Mouse (Mus musculus) lung, adult 18-20 months (tissue): Measurements from ENCODE around the gene Angptl2.

Experiments
- DNase-seq, 2 experiments: peaks; one replicate each; pipeline ENCODE4 v3.0.0; 2022; ENCODE audit warnings: mixed read lengths in 2 of 2

The Angptl2 gene

GRCm38 (mm10) chr2:33232782-33233570 is 17.1 kb downstream of the Angptl2 start:
- no peak for DNase-seq

- DNase-seq: no peak
Measured at GRCm38 (mm10) chr2:33233856-33234255, 18.0 kb downstream of the Angptl2 start.

GRCm38 (mm10) chr2:33234848-33235247 is 19.0 kb downstream of the Angptl2 start:
- DNase-seq: no peak

GRCm38 (mm10) chr2:33237581-33237980 is 21.7 kb downstream of the Angptl2 start:
- no peak for DNase-seq

- DNase-seq: no peak
Measured at GRCm38 (mm10) chr2:33244880-33245279, 29.0 kb downstream of the Angptl2 start.

GRCm38 (mm10) chr2:33245350-33245749 is 29.5 kb downstream of the Angptl2 start:
- DNase-seq: no peak

GRCm38 (mm10) chr2:33246841-33247240 is 31.0 kb downstream of the Angptl2 start:
- DNase-seq: no peak

- no peak for DNase-seq
Measured at GRCm38 (mm10) chr2:33248549-33248948, 32.7 kb downstream of the Angptl2 start.

- no peak for DNase-seq
Measured at GRCm38 (mm10) chr2:33249922-33250633, 34.2 kb downstream of the Angptl2 start.

GRCm38 (mm10) chr2:33252751-33253150 is 36.9 kb downstream of the Angptl2 start:
- DNase-seq: no peak

GRCm38 (mm10) chr2:33253572-33254190 is 37.8 kb downstream of the Angptl2 start:
- DNase-seq: no peak

GRCm38 (mm10) chr2:33254318-33254985 is 38.6 kb downstream of the Angptl2 start:
- no peak for DNase-seq

GRCm38 (mm10) chr2:33256769-33257537 is 41.1 kb downstream of the Angptl2 start:
- no peak for DNase-seq

- DNase-seq: no peak
Measured at GRCm38 (mm10) chr2:33260772-33261171, 44.9 kb downstream of the Angptl2 start.

GRCm38 (mm10) chr2:33261475-33261874 is 45.6 kb downstream of the Angptl2 start:
- no peak for DNase-seq

GRCm38 (mm10) chr2:33265793-33266192 is 49.9 kb downstream of the Angptl2 start:
- no peak for DNase-seq

- DNase-seq: no peak
Measured at GRCm38 (mm10) chr2:33267075-33267474, 51.2 kb downstream of the Angptl2 start.

- no peak for DNase-seq
Measured at GRCm38 (mm10) chr2:33268384-33269131, 52.7 kb downstream of the Angptl2 start.

- DNase-seq: no peak
Measured at GRCm38 (mm10) chr2:33269132-33269493, 53.2 kb downstream of the Angptl2 start.

GRCm38 (mm10) chr2:33270569-33270968 is 54.7 kb downstream of the Angptl2 start:
- no peak for DNase-seq

- DNase-seq: no peak
Measured at GRCm38 (mm10) chr2:33271511-33271910, 55.6 kb downstream of the Angptl2 start.
